Mouse (Mus musculus) Muller cell, postnatal 12 days (primary cell): ENCODE measurements around the gene Robo4.
A peak's percentile ranks its signal among the peaks of the same experiment; 100 is the strongest.

ENCODE experiments used
- DNase-seq: peaks from one replicate; pipeline ENCODE4 v3.0.0-alpha.2; 2015; ENCODE audit errors: inconsistent ontology term

Gene Robo4

GRCm38 (mm10) chr9:37402501-37402900, 804 bp downstream of the Robo4 start:
- no peak for DNase-seq

GRCm38 (mm10) chr9:37403011-37403410, 1.3 kb downstream of the Robo4 start:
- DNase-seq: no peak

GRCm38 (mm10) chr9:37406372-37406771, 4.7 kb downstream of the Robo4 start:
- DNase-seq: no peak

- DNase-seq: no peak
Measured at GRCm38 (mm10) chr9:37407850-37408502, 6.3 kb downstream of the Robo4 start.

GRCm38 (mm10) chr9:37409698-37410445, 8.2 kb downstream of the Robo4 start:
- no peak for DNase-seq

- no peak for DNase-seq
Measured at GRCm38 (mm10) chr9:37412989-37413388, 11.3 kb downstream of the Robo4 start.

- no peak for DNase-seq
Measured at GRCm38 (mm10) chr9:37414666-37415065, 13.0 kb downstream of the Robo4 start.

GRCm38 (mm10) chr9:37418791-37419190, 17.1 kb downstream of the Robo4 start:
- peak; percentile 47 for DNase-seq

- peak; percentile 92 for DNase-seq
Measured at GRCm38 (mm10) chr9:37420676-37421075, 19.0 kb downstream of the Robo4 start.

GRCm38 (mm10) chr9:37421239-37421638, 19.5 kb downstream of the Robo4 start:
- no peak for DNase-seq

- no peak for DNase-seq
Measured at GRCm38 (mm10) chr9:37429326-37429725, 27.6 kb downstream of the Robo4 start.

GRCm38 (mm10) chr9:37430582-37430981, 28.9 kb downstream of the Robo4 start:
- DNase-seq: peak; percentile 68

GRCm38 (mm10) chr9:37432026-37432666, 30.4 kb downstream of the Robo4 start:
- peak; percentile 33 for DNase-seq

GRCm38 (mm10) chr9:37432720-37433421, 31.2 kb downstream of the Robo4 start, which contains the start of gene Robo3:
Gene Robo3, minus strand, starts transcription at chr9:37433246.
- DNase-seq: no peak

- no peak for DNase-seq
Measured at GRCm38 (mm10) chr9:37433823-37434560, 32.3 kb downstream of the Robo4 start.

- DNase-seq: no peak
Measured at GRCm38 (mm10) chr9:37434932-37435331, 33.2 kb downstream of the Robo4 start.

GRCm38 (mm10) chr9:37435616-37436015, 33.9 kb downstream of the Robo4 start:
- DNase-seq: no peak

- DNase-seq: no peak
Measured at GRCm38 (mm10) chr9:37437772-37438735, 36.4 kb downstream of the Robo4 start.

GRCm38 (mm10) chr9:37452401-37452800, 50.7 kb downstream of the Robo4 start:
- DNase-seq: no peak

- DNase-seq: no peak
Measured at GRCm38 (mm10) chr9:37453328-37453727, 51.6 kb downstream of the Robo4 start.
